Mouse (Mus musculus): ENCODE data around the gene Slc38a2.

The Slc38a2 gene

DNA sequence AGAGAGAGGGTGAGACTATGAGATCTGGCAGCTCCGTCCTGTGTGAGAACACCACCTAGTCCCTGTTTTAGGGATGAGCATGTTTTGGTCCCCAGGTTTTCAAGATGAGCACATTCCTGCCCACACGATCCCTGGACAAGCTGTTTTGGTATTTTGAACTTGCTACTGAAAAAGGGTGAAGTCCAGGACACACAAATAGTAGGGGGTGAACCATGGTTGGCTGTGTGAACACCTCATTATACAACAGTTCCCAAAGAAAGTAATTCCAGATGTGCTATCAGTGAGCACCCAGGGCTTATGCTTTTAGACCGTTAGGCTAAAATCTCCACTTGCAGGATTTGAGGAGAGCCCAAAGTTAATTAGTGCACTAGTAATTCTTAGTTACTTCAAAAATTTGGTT lies 17.7 kb upstream of the Slc38a2 start:
- no peak for DNase-seq

DNA sequence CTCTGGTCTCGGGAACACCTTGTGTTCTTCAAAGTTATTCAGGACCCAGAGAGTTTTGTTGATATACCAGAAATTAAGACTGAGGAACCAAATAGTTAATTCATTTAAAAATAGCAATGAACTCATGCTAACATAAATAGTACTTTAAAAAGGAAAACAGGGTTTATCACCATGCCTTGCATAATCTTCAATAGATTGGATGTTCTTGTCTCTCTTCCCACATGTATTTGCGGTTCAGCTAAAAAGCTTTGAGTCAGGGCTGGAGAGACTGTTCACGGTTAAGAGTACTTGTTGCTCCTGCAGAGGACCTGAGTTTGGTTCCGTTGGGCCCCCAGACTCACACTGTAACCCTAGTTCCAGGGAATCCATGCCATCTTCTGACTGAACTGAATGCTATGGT lies 16.8 kb upstream of the Slc38a2 start:
- no peak for DNase-seq

DNA sequence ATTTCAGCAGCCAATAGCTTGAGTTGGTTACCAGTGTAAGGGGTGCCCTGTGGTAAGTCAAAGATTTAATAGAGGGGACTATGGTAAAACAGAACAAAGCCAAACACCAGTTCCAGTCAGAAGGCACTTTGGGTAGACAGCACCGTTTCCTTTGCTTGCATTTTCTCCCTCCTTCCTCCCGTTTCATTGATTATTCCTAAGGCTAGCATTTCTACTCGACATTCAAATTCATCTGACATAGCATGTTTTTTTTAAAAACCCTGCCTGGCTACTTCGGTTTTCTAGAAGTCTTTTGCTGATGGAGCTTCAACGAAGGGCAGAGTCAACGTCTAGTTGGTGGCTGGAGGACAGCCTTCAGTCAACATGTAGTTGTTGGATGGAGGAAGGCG lies 16.2 kb upstream of the Slc38a2 start:
- no peak for DNase-seq

DNA sequence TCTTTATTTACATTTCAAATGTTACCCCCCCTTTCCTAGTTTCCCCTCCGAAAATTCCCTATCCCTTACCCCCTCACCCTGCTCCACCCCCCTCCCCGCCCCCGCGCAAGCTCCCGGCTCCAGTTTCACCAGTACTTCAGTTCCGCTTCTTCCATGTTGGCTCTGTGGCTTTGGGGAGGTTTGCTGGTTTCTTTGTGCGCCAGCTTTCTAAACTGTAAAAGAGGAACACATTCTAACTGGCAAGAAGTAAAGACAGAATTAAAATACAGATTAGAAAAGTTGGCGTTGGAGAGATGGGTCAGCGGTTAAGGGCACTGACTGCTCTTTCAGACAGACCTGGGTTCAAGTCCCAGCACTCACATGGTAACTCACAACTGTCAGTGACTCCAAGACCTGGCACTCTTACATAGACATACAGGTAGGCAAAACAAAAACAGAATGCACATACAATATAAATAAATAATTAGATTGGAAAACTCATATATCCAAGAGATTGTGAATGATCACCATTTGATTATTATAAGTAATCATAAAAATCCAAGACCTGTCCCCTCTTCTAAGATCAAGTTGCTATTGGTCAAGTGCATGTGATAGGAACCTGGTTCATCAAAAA lies 15.7 kb upstream of the Slc38a2 start:
- no peak for DNase-seq

DNA sequence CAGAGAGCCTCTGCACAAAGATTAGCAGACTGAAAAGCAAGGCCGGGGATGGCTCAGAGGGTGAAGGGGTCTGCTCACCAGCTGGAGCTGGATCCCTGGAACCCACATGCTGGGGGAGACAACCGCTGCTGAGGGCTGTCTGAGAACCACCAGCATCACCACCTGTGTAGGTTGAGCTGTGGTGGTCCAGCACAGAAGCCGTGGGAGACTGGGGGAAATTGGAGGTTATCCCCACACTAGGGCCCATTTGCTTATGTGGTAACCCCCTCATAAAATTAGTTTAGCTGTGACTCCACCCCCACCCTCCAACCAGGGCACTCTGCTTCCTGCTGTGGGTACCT lies 15.1 kb upstream of the Slc38a2 start:
- no peak for DNase-seq

DNA sequence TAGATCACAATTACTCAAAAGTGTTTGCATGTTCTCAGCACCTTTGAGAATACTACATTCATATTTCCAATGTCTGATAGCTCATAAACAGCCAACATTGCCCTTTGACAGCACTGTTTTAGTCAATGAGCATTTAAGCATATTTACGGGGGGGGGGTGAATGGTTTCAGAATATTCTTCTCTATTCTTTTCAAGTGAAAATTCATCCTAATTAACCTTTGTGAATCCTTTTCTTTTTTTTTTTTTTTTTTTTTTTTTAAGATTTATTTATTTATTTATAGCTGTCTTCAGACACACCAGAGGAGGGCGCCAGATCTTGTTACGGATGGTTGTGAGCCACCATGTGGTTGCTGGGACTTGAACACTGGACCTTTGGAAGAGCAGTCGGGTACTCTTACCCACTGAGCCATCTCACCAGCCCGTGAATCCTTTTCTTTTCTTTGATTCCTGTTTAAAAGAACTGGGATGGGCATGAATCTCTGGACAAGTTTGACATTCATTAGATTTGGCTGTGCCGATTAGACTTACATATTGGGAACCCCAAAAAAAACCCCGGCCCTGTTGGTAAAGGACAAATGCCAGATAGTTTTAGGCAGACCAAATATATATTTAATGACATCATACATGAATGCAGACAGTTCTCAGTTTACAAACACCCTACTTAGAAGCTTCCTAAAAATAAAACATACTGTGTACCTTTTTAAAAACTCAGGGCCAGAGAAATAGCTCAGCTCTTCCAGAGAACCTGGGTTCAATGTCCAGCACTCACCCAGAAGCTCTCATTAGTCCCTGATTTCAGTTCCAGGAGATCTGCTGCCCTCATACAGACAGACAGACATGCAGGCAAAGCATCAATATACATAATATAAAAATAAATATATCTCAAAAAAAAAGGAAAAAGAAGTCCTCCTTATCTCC lies 14.5 kb upstream of the Slc38a2 start:
- DNase-seq: no peak

DNA sequence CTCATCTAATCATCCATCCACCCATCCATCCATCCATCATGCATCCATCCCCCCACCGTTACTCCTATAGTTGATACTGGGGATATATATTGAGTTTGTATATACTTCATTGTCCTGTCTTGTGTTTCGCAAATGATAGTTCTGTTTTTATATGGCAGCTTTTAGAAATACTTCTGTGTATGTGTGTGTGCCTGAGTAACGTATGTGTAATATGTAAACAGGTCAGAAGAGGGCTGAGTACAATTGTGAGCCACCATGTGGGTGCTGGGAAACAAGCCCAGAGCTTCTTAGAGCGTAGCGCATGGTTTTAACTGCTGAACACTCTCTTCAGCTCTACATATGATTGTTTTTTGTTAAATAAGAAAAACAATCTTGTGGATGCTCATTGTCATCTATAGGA lies 12.8 kb upstream of the Slc38a2 start:
- DNase-seq: no peak

DNA sequence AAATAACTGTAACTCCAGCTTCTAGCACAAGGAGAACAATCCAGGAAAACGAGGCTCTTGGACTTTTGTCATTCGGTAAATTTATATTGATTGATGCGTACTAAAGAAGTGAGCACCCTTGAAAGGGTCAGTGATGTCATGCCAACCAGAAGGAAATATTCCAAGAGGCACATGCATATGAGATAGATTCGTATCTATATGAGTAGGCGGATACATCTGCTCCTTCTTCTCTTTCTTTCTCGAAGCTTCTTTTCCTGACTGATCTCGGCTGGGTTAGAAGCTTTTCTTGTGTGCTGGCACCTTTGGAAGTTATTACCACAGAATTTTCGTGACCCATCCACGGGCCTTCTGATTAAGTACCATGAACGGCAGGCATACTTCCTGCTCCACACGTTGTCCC lies 12.1 kb upstream of the Slc38a2 start:
- DNase-seq: no peak

DNA sequence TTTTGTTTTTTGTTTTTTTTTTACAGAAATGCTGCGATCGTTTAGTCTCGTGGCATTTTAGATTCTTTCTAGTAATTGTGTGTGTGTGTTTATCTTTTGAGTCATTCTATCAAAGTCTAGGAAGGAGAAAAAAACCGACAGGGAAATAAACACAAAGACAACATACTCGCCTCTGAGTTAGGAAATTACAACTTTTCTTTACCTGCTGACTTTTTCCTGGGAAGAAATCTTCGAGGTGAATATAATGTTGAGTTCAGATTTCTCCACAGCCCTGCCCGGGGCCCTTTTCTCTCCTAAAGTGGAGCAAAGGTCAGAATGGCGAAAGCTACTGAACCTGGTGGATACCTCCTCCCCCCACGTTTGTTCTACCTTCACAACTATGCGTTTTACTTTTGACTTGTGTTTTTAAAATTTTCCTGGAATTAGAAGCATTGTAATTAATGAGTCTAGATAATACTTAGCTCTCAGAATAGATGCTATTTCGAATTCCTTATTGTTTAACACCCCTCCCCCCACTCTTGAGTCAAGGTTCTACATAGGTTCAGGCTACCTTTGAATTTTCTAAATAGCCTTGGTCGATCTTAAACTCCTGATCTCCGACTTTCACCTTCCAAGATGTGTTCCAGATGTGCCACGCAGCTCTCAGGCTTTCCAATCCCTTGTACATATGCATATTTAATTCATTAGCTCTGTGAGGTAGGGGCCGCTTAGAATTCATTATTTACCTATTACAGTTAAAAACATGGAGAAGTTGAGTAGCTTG lies 11.0 kb upstream of the Slc38a2 start:
- peak; percentile 35 for DNase-seq

DNA sequence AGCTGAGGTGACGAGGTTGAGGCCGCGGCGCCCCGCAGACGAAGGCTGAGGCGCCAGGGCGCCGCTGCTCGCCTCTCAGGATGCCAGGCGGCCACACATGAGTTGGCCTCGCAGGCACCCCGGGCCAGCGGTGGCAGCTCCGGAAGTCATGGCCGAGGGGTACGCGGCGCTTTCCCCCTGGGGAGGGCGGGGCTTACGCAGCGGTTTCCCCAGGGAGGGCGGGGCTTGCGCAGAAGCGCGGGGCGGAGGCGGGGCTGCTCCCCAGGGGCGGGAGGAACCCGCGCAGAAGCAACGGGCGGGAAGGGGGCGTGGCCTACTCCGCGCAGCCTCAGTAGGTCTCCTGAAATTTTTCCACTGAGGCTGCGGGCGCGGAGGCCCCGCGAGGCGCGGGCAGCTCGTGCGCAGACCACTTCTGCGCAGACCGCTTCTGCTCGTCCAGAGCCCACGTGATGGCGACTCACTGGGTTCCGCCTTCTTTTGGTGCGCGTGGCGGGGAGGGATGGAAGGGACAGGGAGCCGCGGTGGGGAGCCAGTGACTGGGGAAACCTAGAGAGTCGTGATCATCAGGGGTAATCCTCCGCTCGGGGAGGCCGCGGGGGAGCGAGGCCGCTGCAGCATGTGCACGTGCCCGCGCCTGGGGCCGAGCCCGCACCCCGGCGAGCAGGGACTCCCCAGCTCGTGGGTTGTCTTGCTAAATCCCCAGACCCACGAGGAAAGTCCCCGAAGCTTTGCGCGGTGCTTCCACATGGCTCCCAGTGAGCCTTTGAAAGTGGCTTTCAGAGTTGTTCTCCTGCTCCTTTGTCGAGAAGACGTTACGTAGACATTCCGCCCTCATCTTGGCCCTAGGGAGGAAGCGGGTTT lies 10.2 kb upstream of the Slc38a2 start:
- DNase-seq: peak; percentile 98

DNA sequence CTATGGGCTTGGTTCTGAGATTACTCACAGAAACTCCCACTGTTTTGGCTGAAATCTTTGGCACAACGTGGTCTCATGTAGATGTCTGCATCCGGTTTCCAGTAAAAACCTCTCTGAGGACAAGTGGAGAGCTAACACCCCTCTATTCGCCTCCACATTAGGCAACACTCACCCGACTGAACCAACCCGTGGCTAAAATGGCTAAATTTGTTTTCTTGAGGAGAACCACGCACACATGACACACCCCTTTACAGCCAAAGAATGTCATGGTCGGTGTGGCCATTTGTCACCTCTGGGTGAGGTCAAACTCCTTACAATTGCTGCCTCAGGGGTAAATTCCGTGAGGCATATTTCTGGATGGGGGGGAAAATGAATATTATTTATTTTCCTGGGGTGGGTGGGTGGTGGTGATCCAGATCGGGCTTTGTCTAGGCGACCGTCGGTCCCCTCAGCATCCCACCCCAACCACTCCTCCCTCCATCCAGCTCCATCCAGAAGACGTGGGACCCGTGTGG lies 9.5 kb upstream of the Slc38a2 start:
- peak; percentile 63 for DNase-seq

DNA sequence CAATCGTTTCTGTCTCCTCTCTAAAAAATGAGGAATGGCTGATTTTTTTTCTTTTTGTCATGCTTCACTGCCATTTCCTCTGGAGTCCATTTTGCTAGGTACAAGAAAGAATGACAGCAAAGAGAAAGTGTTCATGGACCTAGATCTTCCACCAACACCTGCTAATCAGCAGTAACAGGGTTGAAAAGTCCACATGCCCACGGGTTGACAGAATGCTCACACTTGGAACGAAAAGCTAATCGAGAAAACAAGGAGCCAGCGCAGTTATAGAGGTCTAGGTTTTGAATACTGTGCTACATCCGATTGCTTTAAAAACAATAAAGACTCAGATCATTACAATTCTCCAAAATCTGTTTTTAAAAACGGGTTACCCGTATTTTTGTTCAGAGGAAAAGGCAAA lies 8.9 kb upstream of the Slc38a2 start:
- no peak for DNase-seq

DNA sequence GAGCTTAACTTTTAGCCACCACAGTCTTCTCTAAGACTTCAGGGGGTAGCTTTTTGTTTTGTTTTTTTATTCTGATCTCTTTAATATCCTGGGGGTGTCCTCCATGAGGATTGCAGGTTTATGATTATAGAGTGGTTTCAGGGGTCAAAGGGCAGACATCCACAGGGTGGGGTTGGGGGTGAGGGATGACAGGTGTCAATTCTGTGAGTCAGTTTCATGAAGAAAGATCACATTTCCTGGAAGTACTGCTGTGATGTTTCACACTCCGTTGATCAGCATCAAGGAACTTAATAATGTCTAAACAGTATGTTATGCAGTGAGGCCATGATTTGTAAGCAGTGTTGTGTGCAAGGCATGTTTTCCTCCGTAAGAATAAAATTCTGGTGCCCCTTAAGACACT lies 8.4 kb upstream of the Slc38a2 start:
- DNase-seq: no peak

DNA sequence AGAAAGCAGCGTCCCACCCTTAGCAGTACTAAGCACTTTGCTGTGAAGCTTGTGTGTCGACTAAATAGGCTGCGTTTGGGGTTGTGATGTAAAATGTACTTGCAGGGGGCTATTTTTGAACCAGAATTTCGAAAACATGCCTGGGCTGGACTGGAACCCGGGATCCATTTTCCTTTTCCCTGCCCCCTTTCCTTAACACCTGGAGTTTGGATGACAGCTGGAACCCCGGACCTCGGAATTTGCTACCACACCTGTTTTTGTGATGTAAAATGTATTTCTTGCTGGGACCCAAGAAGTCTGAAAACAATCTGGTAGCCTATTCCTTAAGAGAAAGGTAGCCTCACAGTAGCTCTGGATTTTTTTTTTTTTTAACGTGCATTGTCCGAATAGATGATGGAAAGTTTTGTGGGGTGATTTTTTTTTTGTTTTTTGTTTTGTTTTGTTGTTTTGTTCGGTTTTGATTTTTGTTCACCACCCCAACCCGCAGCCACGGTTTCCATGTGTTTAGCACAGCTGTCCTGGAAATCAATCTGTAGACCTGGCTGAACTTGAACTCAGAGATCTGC lies 3.0 kb upstream of the Slc38a2 start:
- no peak for DNase-seq

DNA sequence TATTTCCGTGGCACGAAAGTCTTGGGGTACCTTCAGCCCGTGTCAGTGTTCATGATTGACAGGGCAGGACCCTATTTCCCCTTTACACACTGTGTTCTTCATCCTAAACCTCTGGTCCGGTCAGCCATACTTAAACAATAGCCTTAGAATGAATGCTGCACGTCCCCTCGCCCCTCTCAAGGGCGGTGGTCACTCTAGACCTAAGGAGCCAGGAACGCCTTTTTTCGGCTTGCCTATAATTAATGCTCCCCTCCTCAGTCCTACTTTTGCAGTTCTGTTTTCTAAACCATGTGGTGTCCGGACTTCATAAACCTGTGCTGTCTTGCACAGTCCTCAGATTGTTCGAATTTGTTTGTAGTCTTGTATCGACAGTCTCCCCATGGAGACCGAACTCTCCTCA lies 1.2 kb upstream of the Slc38a2 start:
- peak; percentile 43 for DNase-seq

DNA sequence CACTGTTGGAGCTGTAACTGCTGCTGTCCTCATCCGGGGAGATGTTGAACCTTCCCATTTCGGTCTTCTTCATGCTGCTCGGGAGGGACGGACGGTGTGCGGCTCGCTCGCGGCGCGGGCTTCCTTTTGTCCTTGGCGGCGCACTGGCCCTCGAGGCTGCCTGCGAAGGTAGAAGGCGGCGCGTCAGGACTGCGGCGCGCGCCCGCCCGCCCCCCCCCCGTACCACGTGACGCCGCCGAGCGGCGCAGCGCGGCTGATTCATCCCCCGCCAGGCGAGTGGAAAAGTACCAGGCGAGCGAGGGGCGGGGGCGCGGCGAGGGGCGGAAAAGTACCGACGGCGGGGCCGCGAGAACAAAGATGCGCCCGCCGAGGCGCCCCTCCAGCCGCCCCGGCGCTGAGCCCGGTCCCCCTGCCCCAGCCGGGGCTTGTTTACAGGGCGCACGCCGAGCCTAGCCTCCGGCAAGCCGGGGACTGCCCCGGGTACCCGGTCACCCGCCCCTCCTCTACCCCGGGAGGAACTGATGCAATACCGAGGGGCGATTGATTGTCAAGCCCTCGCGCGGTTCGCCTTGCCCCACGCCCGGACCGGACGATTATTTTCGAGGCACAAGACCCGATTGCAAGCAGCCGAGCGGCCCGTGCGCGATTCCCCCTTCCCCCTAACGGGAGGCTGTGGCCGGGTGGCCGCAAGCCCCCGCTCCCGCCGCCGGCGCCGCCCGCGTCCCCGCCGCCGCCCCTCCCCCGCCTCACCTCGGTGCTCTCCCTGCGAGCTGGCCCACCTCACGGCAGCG lies 677 bp downstream of the Slc38a2 start:
- DNase-seq: peak; percentile 88

DNA sequence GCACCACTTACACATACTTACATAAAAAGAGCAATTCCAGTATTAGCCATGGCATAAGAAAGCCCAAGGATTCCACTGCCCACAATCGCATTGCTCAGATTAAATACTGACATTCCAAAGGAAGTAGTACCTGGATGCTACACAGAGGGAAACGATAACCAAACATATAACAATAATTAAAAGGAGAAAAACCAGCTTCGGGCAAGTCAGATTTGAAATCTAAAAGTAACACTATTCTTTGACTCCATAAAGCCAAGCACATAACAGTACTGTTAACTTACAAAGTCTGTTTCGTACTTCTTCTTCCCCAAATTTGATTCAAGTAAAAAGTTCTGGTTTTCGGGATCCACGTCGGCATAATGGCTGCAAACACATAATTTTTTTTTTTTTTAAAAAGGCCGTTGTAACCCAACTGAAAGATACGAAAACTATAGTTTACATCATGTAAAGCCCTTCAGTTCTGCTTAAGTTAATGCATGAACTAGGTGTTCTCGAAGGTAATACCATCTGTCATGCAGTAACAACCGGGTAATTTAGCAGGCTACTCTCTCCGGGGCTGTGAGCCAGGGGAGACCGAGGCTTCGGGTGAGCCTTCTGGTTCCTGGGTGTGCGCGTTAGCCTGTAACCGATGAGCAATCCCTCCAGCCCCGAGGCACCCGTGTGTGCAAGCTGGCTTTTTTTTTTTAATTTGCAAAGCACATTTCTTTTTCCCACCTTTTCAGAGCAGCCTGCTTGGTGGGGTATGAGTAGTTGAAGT lies 1.5 kb downstream of the Slc38a2 start:
- peak; percentile 81 for DNase-seq

DNA sequence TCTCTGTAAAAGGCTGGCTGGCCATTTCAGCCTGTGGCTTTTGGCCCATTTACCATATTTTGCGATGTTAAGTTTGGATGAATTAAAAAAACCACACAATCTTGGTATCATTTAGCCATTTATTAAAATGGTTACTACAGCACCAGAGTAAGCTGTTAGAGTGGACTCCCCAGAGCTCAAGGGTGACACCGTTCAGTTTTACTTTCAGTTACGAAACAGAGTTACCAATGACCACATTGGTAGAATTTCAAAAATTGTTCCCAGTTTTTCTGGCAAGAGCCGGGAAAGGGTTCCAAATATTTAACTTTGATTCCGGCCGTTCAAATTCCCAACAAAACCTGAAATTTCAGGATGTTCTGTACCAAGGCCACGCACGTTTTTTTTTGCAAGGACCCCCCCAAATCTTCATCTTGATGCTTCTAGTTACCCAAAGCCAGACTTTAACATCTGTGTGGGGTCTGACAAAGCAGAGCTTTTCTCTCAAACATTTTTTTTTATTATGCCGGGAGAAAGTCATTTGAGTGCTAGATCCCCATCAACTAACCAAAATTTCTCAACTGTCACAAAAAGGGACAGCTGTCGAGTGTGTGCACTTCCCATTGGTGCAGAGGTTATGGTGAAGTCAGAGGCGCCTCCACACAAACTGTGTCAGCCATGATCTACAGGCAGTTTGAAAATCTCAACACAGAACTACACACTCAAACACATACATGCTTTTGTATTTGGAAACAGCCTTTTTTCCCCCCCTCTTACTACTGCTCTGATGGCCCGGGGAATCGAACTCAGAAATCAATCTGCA lies 2.8 kb downstream of the Slc38a2 start:
- no peak for DNase-seq

DNA sequence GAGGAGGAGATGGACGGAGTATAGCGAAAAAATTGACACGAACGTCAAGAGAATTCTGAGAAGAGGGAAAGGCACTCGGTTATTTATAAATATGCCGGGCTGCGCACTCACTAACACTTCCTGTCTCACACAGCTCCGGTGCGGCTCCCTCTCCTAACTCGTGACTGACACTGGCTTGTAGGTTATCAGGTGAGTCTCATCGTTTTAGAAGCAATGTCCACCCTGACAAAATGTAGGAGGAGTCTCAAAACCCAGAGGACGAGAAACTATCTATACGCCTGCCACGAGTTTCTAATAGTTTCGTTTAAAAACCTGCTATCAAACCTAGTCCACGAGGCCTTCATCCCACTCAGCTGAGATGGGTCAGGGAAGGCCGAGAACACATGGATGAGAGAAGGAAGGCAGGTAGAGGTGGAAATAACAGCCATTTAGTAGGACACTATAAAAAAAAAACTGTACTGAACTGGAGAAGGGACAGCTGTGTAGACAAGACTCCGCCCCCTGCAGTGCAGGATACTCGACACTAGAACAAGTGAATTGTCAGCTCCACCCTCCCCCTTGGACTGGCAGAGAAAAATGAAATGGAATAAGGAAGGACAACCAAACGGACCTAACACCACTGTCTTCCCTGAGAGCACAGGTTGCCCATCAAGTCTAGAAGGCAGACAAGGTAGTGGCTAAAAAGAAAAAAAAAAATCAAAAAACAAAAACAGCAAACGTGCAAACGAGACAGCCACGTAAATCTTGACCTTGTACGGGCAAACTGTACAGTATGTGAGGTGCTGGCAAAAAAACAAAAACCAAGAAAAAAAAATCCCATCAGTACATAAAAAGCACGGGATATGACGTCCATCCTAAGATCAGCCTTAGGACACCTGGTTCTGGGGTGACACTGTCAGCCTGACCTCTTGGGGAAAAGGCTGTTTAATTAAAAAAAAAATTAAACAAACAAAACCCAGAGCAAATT lies 3.8 kb downstream of the Slc38a2 start:
- peak; percentile 56 for DNase-seq
